Mouse (Mus musculus) intestine, embryonic 16.5 days (tissue): ENCODE data around the gene Adamtsl4. TPM values are rescaled to one million over a fixed set of nuclear protein-coding genes. Genes with fewer than 3 reads are reported as not detected.

Experiments used
- ATAC-seq: fragments of 200-750 bp; cut with Nextera tagmentation; 2 replicates; pipeline ENCODE4 v1.8.0; 2017; ENCODE audit warnings: moderate TSS enrichment, moderate library complexity
- H3K27ac ChIP-seq: fragments of 300-500 bp; sonication (generic); 2 replicates; pipeline ENCODE4 v1.5.1; 2014; ENCODE audit warnings: mild to moderate bottlenecking, low read length
- H3K27me3 ChIP-seq: fragments of 300-500 bp; sonication (generic); replicated peaks from 2 replicates; pipeline ENCODE4 v1.6.1; 2014; ENCODE audit warnings: low read length, control low read depth, mixed read lengths; ENCODE audit not compliant: control insufficient read depth, insufficient read depth
- H3K36me3 ChIP-seq: fragments of 300-500 bp; sonication (generic); 2 replicates; pipeline ENCODE4 v1.6.1; 2014; ENCODE audit warnings: low read length, control low read depth; ENCODE audit not compliant: control insufficient read depth, insufficient read depth
- H3K4me1 ChIP-seq: fragments of 300-500 bp; sonication (generic); 2 replicates; pipeline ENCODE4 v1.6.1; 2014; ENCODE audit warnings: low read length, control low read depth, mixed read lengths; ENCODE audit not compliant: control insufficient read depth, insufficient read depth
- H3K4me2 ChIP-seq: fragments of 300-500 bp; sonication (generic); 2 replicates; pipeline ENCODE4 v1.6.1; 2014; ENCODE audit warnings: low read depth, low read length, control low read depth
- H3K4me3 ChIP-seq: fragments of 300-500 bp; sonication (generic); 2 replicates; pipeline ENCODE4 v1.5.1; 2014; ENCODE audit warnings: mild to moderate bottlenecking, low read length
- H3K9ac ChIP-seq: fragments of 300-500 bp; sonication (generic); 2 replicates; pipeline ENCODE4 v1.6.1; 2014; ENCODE audit warnings: low read depth, low read length
- H3K9me3 ChIP-seq: fragments of 300-500 bp; sonication (generic); 2 replicates; pipeline ENCODE4 v1.6.1; 2016; ENCODE audit warnings: low read length, control low read depth; ENCODE audit not compliant: control insufficient read depth
- WGBS: fragments of 180-500 bp; shearing (Covaris S2); extraction: QIAGEN DNeasy Blood & Tissue Kit; methylation state at CpG from one replicate; pipeline ENCODE4 v1.1.7; 2014; 5-methylcytosine and 5-hydroxymethylcytosine counted together
- polyA plus RNA-seq: library from polyadenylated mRNA; unstranded; fragments of >200 nt; fragmentation: Nextera tagmentation; extraction: Ambion mirVana; gene quantifications from 2 replicates; pipeline ENCODE4 v1.2.1, GENCODE M21; 2015

Gene Adamtsl4
- polyA plus RNA-seq, 1 experiment from 2014 or later: 3.2 TPM

- WGBS: 48% methylated on average over 5 of the region's 8 CpGs
- H3K4me1 ChIP-seq: peaks cover 31% of the 10 kb centered on the region
Measured at GRCm38 (mm10) chr3:95684846-95685245, 2.9 kb downstream of the Adamtsl4 start.

GRCm38 (mm10) chr3:95682878-95683277 lies 4.8 kb downstream of the Adamtsl4 start:
- H3K27me3 ChIP-seq: no peaks in the 10 kb centered on the region
- no peaks in the 10 kb centered on the region for H3K36me3 ChIP-seq
- no peak overlapping the region for H3K4me3 ChIP-seq
- H3K27ac ChIP-seq: no peak overlapping the region
- H3K9ac ChIP-seq: no peak overlapping the region
- no peak for ATAC-seq
- H3K4me2 ChIP-seq: no peak overlapping the region
- H3K9me3 ChIP-seq: no peaks in the 10 kb centered on the region
- peaks cover 24% of the 10 kb centered on the region for H3K4me1 ChIP-seq
- 75% methylated on average over 5 of the region's 5 CpGs for WGBS

More at GRCm38 (mm10) chr3:95684846-95685245, 2.9 kb downstream of the Adamtsl4 start:
- Histone ChIP-seq H3K9ac (no peak overlapping the region), H3K36me3 (no peaks in the 10 kb centered on the region), H3K27me3 (no peaks in the 10 kb centered on the region), H3K4me3 (no peak overlapping the region), H3K27ac (no peak overlapping the region), H3K4me2 (no peak overlapping the region), H3K9me3 (no peaks in the 10 kb centered on the region)
- no peak for ATAC-seq

DNA sequence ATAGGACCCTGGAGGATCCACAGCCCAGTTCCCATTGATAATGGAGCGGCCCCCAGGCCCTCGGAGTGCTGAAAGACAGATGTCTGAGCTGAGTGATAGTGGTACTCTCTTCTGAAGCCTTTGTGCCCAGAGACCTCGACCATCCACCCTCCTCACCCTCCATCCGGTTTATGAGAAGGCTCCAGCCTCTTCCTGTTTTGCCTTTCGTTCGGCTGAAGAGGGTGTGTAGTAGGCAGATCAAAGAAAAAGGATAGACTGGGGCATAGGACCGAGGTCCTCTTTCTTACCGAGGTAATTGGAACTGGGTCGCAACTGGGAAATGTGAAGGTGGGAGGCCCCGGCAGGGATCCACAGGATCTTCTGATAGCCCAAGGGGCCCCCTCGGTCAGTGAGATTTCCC lies 6.4 kb downstream of the Adamtsl4 start:
- no peaks in the 10 kb centered on the region for H3K9me3 ChIP-seq
- no peak overlapping the region for H3K4me2 ChIP-seq

DNA sequence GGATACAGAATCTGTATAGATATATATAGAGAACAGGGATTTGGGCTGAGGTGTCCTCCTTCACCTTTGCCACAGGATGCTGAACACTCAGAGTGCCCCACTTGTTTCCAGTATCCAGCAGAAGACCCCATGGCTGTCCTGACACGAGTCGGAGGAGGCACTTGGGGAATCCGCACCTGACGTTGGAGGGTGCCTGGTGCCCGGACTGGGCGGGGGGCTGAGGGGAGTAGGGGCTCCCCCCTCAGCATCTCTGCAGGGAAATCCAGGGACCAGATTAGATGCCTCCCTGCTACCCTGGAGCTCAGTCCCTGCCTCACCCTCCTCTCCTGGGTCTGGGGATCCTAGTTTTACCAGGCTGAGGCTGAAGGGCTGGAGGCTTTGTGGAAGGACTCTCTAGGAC lies 7.0 kb downstream of the Adamtsl4 start:
- Histone ChIP-seq H3K9me3 (no peaks in the 10 kb centered on the region), H3K4me3 (no peak overlapping the region), H3K27ac (no peak overlapping the region), H3K4me2 (no peak overlapping the region), H3K36me3 (no peaks in the 10 kb centered on the region), H3K4me1 (peaks cover 17% of the 10 kb centered on the region), H3K27me3 (no peaks in the 10 kb centered on the region), H3K9ac (no peak overlapping the region)
- 77% methylated on average over 6 of the region's 6 CpGs for WGBS
- ATAC-seq: no peak

More for the DNA sequence above, 6.4 kb downstream of the Adamtsl4 start:
- no peak for ATAC-seq
- H3K27ac ChIP-seq: no peak overlapping the region
- H3K9ac ChIP-seq: no peak overlapping the region
- H3K4me3 ChIP-seq: no peak overlapping the region
- peaks cover 12% of the 10 kb centered on the region for H3K4me1 ChIP-seq
- no peaks in the 10 kb centered on the region for H3K27me3 ChIP-seq
- 46% methylated on average over 11 of the region's 11 CpGs for WGBS
- H3K36me3 ChIP-seq: no peaks in the 10 kb centered on the region

DNA sequence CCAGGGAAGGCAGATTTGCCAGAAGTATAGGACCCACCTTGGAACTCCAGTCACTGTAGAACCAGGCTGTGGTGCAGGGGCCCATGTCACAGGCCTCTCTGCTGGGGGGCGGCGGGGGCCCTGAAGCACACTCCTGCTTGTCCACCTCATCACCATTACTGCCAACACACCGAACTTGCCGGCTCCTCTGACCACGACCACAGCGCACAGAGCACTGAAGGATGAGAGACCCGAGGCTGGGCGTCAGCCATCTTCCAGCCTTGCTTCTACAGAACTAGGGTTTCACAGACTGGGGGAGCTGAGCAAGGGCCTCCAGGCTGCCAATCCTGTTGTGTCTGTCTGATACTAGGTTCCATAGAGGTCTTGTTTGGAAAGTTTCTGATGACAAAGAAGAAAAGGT lies 8.2 kb downstream of the Adamtsl4 start:
- no peak overlapping the region for H3K4me2 ChIP-seq
- no peak overlapping the region for H3K9ac ChIP-seq
- H3K36me3 ChIP-seq: no peaks in the 10 kb centered on the region
- H3K9me3 ChIP-seq: no peaks in the 10 kb centered on the region
- H3K4me1 ChIP-seq: peaks cover 28% of the 10 kb centered on the region
- no peak overlapping the region for H3K4me3 ChIP-seq
- no peaks in the 10 kb centered on the region for H3K27me3 ChIP-seq
- WGBS: 92% methylated on average over 8 of the region's 8 CpGs
- ATAC-seq: no peak
- no peak overlapping the region for H3K27ac ChIP-seq

DNA sequence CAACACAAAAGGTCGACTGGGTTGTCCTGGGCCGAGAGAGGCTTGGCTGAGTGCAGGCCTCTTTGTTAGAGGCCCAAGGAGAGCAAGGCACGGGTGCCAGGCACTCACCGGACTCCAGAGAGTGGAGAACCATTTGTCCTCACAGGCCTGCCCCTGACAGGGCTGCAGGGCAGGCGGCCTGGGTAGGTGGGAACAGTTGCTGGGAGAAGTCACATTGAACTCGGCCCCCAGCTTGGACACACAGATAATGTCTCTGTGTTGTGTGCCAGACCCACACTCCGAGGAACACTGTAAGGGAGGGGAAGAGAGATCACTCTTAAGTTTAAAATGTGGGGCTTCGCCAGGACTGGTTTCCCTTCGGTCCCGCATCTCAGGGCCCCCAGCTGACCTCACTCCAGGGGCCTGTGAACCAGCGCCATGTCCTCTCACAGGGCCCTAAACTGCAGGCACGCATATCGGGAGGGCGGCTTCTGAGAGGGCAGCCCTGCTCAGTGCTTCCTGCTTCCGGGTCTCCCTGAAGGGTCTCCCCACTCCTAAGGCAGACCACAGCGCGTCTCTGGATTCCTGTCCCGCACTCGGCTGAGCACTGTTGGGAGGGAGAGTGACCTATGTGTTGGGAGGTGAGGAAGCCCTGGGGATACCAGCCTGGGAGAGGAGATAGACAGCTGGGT lies 10.2 kb downstream of the Adamtsl4 start:
- no peak for ATAC-seq
- H3K4me2 ChIP-seq: no peak overlapping the region
- no peak overlapping the region for H3K9ac ChIP-seq
- no peaks in the 10 kb centered on the region for H3K36me3 ChIP-seq
- no peaks in the 10 kb centered on the region for H3K9me3 ChIP-seq
- no peak overlapping the region for H3K4me3 ChIP-seq
- H3K4me1 ChIP-seq: peaks cover 48% of the 10 kb centered on the region
- H3K27ac ChIP-seq: no peak overlapping the region
- no peaks in the 10 kb centered on the region for H3K27me3 ChIP-seq
- 82% methylated on average over 19 of the region's 19 CpGs for WGBS

DNA sequence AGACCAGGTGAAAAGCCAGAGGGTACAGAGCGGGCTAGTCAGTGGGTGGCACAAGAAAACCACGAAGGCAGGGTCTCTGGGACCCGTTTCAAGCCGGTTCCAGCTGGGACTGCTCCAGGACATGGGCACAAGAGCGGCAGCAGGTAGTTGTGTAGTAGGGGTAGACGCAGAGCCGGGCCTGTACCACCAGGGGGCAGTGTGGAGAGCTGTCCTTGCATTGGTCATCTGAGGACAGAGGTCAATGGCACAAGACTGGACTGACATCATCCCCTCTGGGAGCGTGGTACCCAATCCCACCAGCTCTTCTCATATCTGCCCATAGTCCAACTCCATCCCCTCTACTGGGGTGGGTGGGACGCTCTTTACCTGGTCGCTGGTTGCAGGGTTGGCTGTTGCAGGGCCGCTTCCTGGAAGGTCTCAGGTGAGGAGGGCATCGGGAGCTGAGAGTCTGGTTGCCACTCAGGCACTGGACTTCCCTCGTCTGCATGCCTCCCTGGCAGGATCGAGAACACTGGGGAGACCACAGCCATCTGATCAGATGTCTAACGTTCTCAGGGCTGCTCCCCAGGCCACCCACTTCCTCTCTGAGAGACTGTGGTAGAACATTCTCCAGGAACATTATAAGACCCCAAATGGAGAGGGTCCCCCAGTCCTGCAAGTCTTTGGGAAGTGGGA lies 10.8 kb downstream of the Adamtsl4 start:
- H3K4me3 ChIP-seq: no peak overlapping the region
- no peak for ATAC-seq
- WGBS: 62% methylated on average over 15 of the region's 15 CpGs

DNA sequence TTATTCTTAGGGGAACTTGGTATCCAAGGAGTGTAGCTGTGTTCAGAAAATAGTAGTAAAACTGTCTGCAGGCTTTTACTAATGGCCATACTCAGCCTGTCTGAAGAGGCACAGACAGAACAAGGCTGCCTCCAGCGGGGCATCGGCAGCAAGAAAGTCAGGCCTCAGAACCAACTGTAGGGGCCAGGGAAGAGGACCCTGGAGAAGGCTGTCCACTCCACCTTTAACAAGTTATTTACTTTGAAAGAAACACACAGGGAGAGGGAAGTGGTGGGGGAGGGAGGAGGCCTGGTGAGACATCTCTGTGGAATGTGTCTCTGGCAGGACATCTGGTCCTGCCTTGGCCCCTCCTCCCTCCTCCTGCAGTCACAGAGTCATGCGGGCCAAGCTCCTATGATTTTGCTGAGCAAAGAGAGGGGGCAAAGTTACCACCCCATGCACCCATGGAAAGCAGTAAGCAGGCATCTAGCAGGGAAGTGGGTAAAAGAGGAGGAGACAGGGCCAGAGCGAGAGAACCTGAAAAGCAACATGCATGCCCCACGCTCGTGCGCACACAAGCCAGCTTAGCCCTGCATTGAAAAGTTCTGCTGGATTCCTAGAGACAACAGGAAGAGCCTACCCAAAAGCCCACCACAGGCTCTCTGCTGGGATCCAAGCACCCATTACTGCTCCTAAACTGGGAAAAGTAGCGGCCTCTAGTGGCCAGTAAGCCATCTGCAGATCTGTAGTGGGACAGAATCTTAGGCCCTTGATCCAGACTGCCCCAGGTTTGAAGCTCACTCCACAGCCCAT lies 12.2 kb downstream of the Adamtsl4 start:
- H3K27me3 ChIP-seq: no peaks in the 10 kb centered on the region
- H3K36me3 ChIP-seq: no peaks in the 10 kb centered on the region
- peak overlapping the region; percentile 52 for H3K4me2 ChIP-seq
- H3K27ac ChIP-seq: peak overlapping the region; percentile 99
- ATAC-seq: peak; percentile 47
- H3K4me1 ChIP-seq: peaks cover 44% of the 10 kb centered on the region
- H3K9me3 ChIP-seq: no peaks in the 10 kb centered on the region
- H3K4me3 ChIP-seq: no peak overlapping the region
- H3K9ac ChIP-seq: peak overlapping the region; percentile 45
- 14% methylated on average over 8 of the region's 8 CpGs for WGBS

More for the DNA sequence above, 10.8 kb downstream of the Adamtsl4 start:
- no peaks in the 10 kb centered on the region for H3K27me3 ChIP-seq
- H3K9me3 ChIP-seq: no peaks in the 10 kb centered on the region
- H3K27ac ChIP-seq: no peak overlapping the region
- H3K4me1 ChIP-seq: peaks cover 52% of the 10 kb centered on the region
- 0 out of 2 replicates have a peak overlapping the region, but pooled peaks have one; percentile 45 for H3K9ac ChIP-seq
- no peak overlapping the region for H3K4me2 ChIP-seq
- H3K36me3 ChIP-seq: no peaks in the 10 kb centered on the region

GRCm38 (mm10) chr3:95674812-95675211 lies 12.9 kb downstream of the Adamtsl4 start:
- peak overlapping the region; percentile 99 for H3K27ac ChIP-seq
- no peaks in the 10 kb centered on the region for H3K27me3 ChIP-seq
- H3K4me1 ChIP-seq: peaks cover 44% of the 10 kb centered on the region
- peak overlapping the region; percentile 45 for H3K9ac ChIP-seq
- no peaks in the 10 kb centered on the region for H3K36me3 ChIP-seq
- peak overlapping the region; percentile 52 for H3K4me2 ChIP-seq
- H3K9me3 ChIP-seq: no peaks in the 10 kb centered on the region
- H3K4me3 ChIP-seq: no peak overlapping the region
- ATAC-seq: peak; percentile 71
- WGBS: 3% methylated on average over 6 of the region's 6 CpGs
